16 mouse cellular contexts compared by ENCODE assay signal in genomic region chr2:31998443-31998842, GRCm38 (mm10). TPM values are rescaled to one million over a fixed set of nuclear protein-coding genes. Genes with fewer than 3 reads are reported as not detected.
DNase-seq lines count a peak whose midpoint lies in the region; ATAC-seq and TF ChIP-seq lines count a peak whose summit lies in the region.
"Had no signal": no experiment of that assay in that cellular context is flagged by ENCODE, and none has a peak within 500 bp of the region (broad histone marks: within the 10 kb centered on the region; RNA-seq: fewer than 3 reads in every experiment).

No protein-coding gene starts in this region.

- TF ChIP-seq CTCF in kidney, postnatal 0 days (IDR thresholded peaks at IDR 0.05; ENCODE audit: low read depth) = peak; percentile 21; the same call in 1 of the 2 replicates
- peak in 1 of 2 experiments; percentile 31; a peak in 2 of 4 replicates for TF ChIP-seq CTCF in CH12.LX (conservative IDR thresholded peaks at IDR 0.05 in 1 of 2, IDR thresholded peaks at IDR 0.05 in 1 of 2; ENCODE audit: low read depth in 2 of 2, low read length in 2 of 2)
- peak; percentile 28 for TF ChIP-seq CTCF in stomach, postnatal 0 days (IDR thresholded peaks at IDR 0.05; ENCODE audit: low read depth)

- no peak for TF ChIP-seq POLR2A in CH12.LX (IDR thresholded peaks at IDR 0.05; ENCODE audit: low read depth, low read length)

- H3K79me2 ChIP-seq in CH12.LX (replicated peaks; ENCODE audit: control insufficient read depth, extremely low read depth, insufficient read depth, poor library complexity, severe bottlenecking) = no peaks in the 10 kb centered on the region

- H3K9me3 ChIP-seq in kidney, postnatal 0 days (replicated peaks; ENCODE audit: low read length) = no peaks in the 10 kb centered on the region
- H3K9me3 ChIP-seq in CH12.LX (replicated peaks; ENCODE audit: low read length) = no peaks in the 10 kb centered on the region
- no peaks in the 10 kb centered on the region for H3K9me3 ChIP-seq in stomach, postnatal 0 days (ENCODE audit: control insufficient read depth, low read length)
- no peaks in the 10 kb centered on the region for H3K9me3 ChIP-seq in midbrain, embryonic 15.5 days
- H3K9me3 ChIP-seq: neural tube, embryonic 15.5 days had no signal

- H3K4me3 ChIP-seq in kidney, postnatal 0 days (replicated peaks; ENCODE audit: low read depth, low read length) = no peak overlapping the region
- no peak overlapping the region for H3K4me3 ChIP-seq in CH12.LX (replicated peaks in 1 of 3; ENCODE audit: low read depth in 2 of 3, low read length in 2 of 3, poor library complexity in 1 of 3)
- H3K4me3 ChIP-seq in stomach, postnatal 0 days (ENCODE audit: low read depth, low read length) = no peak overlapping the region
- H3K4me3 ChIP-seq in midbrain, embryonic 15.5 days = no peak overlapping the region
- H3K4me3 ChIP-seq: erythroblast, embryonic 14.5 days; neural tube, embryonic 15.5 days had no signal

- peaks cover 72% of the 10 kb centered on the region for H3K36me3 ChIP-seq in kidney, postnatal 0 days (ENCODE audit: insufficient read depth, low read length)
- H3K36me3 ChIP-seq in CH12.LX (replicated peaks in 1 of 2; ENCODE audit: control insufficient read depth in 1 of 2, insufficient read depth in 1 of 2, low read length in 1 of 2) = peaks cover 72 to 89% of the 10 kb centered on the region in 2 experiments
- peaks cover 29% of the 10 kb centered on the region for H3K36me3 ChIP-seq in stomach, postnatal 0 days (ENCODE audit: control insufficient read depth, insufficient read depth, low read length)
- H3K36me3 ChIP-seq in midbrain, embryonic 15.5 days (replicated peaks) = peaks cover 67% of the 10 kb centered on the region

- no peak overlapping the region for H3K4me2 ChIP-seq in kidney, postnatal 0 days (ENCODE audit: low read length)
- H3K4me2 ChIP-seq in CH12.LX (ENCODE audit: insufficient read depth, low read depth, poor library complexity, severe bottlenecking) = no peak overlapping the region
- H3K4me2 ChIP-seq in stomach, postnatal 0 days (replicated peaks; ENCODE audit: low read depth) = no peak overlapping the region
- no peak overlapping the region for H3K4me2 ChIP-seq in midbrain, embryonic 15.5 days
- H3K4me2 ChIP-seq: neural tube, embryonic 15.5 days had no signal

- dilution Hi-C loops in CH12.LX (cut with MboI; ENCODE audit: extremely low pct_ligation_motif_present, extremely low pct_unique_long_range_greater_than_20kb, low sequenced_read_pairs) = no loop called here

- no peaks in the 10 kb centered on the region for H3K4me1 ChIP-seq in kidney, postnatal 0 days (replicated peaks; ENCODE audit: insufficient read depth, low read length)
- no peaks in the 10 kb centered on the region for H3K4me1 ChIP-seq in CH12.LX (ENCODE audit: control insufficient read depth in 1 of 2, insufficient read depth in 2 of 2)
- H3K4me1 ChIP-seq in stomach, postnatal 0 days (replicated peaks; ENCODE audit: control insufficient read depth, insufficient read depth) = no peaks in the 10 kb centered on the region
- H3K4me1 ChIP-seq in midbrain, embryonic 15.5 days = no peaks in the 10 kb centered on the region
- H3K4me1 ChIP-seq: neural tube, embryonic 15.5 days had no signal

- in situ Hi-C loops in CH12.LX (cut with MboI; ENCODE audit: low pct_ligation_motif_present, low pct_unique_long_range_greater_than_20kb, low sequenced_read_pairs) = no loop called here

- no peak overlapping the region for H3K27ac ChIP-seq in kidney, postnatal 0 days
- no peak overlapping the region for H3K27ac ChIP-seq in CH12.LX (ENCODE audit: insufficient read depth, low read depth)
- H3K27ac ChIP-seq in stomach, postnatal 0 days (replicated peaks) = no peak overlapping the region
- H3K27ac ChIP-seq in midbrain, embryonic 15.5 days = no peak overlapping the region
- H3K27ac ChIP-seq: neural tube, embryonic 15.5 days had no signal

- 72% methylated on average over 2 of the region's 2 CpGs for WGBS in kidney, postnatal 0 days
- WGBS in stomach, postnatal 0 days = 54% methylated on average over 2 of the region's 2 CpGs
- WGBS in midbrain, embryonic 15.5 days = 71% methylated on average over 2 of the region's 2 CpGs

- H3K9ac ChIP-seq in kidney, postnatal 0 days (ENCODE audit: low read depth, low read length) = no peak overlapping the region
- H3K9ac ChIP-seq in CH12.LX (ENCODE audit: insufficient read depth, low read depth) = no peak overlapping the region
- H3K9ac ChIP-seq in stomach, postnatal 0 days (ENCODE audit: low read length) = no peak overlapping the region
- no peak overlapping the region for H3K9ac ChIP-seq in midbrain, embryonic 15.5 days
- H3K9ac ChIP-seq: neural tube, embryonic 15.5 days had no signal

- no peak for TF ChIP-seq RAD21 in CH12.LX (IDR thresholded peaks at IDR 0.05; ENCODE audit: low read depth, low read length)

- no peak for ATAC-seq in kidney, postnatal 0 days (replicated peaks; ENCODE audit: low FRiP score, low read depth)
- ATAC-seq in stomach, postnatal 0 days (ENCODE audit: low FRiP score, low TSS enrichment) = no peak
- ATAC-seq in monocyte, adult 5-6 weeks (replicated peaks; ENCODE audit: insufficient number of reproducible peaks, low FRiP score, low TSS enrichment, poor library complexity, severe bottlenecking) = no peak
- ATAC-seq in midbrain, embryonic 15.5 days (replicated peaks) = no peak
- ATAC-seq: midbrain, embryonic 16.5 days had no signal

- DNase-seq in kidney, postnatal 0 days (ENCODE audit: low spot score) = no peak
- DNase-seq in kidney, postnatal 14 days = no peak
- DNase-seq in CH12.LX (ENCODE audit: extremely low read depth) (no peak), ZHBTc4 (ENCODE audit: low read depth, low spot score) (peak; percentile 16)
- no peak for DNase-seq in stomach, postnatal 0 days (ENCODE audit: low spot score)
- DNase-seq in ovary, postnatal 14 days (ENCODE audit: low spot score) = no peak
- DNase-seq: adrenal gland, adult 2 months; heart, adult 18-20 months; heart, postnatal 14 days; lung, postnatal 14 days; right cerebral cortex, postnatal 14 days had no signal

- H3K27me3 ChIP-seq in kidney, postnatal 0 days (ENCODE audit: insufficient read depth, low read length) = no peaks in the 10 kb centered on the region
- H3K27me3 ChIP-seq in CH12.LX (replicated peaks) = no peaks in the 10 kb centered on the region
- no peaks in the 10 kb centered on the region for H3K27me3 ChIP-seq in stomach, postnatal 0 days (ENCODE audit: control insufficient read depth, insufficient read depth, low read length)
- no peaks in the 10 kb centered on the region for H3K27me3 ChIP-seq in midbrain, embryonic 15.5 days (replicated peaks)
- H3K27me3 ChIP-seq: neural tube, embryonic 15.5 days had no signal

- no peak for TF ChIP-seq EP300 in CH12.LX (IDR thresholded peaks at IDR 0.05; ENCODE audit: low read length)
- TF ChIP-seq EP300 in stomach, postnatal 0 days (optimal IDR thresholded peaks at IDR 0.05) = no peak

TF ChIP-seq in CH12.LX, 34 proteins besides CTCF, POLR2A, EP300 and RAD21:
- peak; percentile 65 for TF ChIP-seq ZNF384 (IDR thresholded peaks at IDR 0.05; ENCODE audit: low read depth, low read length)
- TF ChIP-seq NELFE (IDR thresholded peaks at IDR 0.05; ENCODE audit: low read depth, low read length) = no peak

RNA-seq across cellular contexts. Expression of gene Nup214, which starts 24.2 kb away (rescaled TPM):
- polyA plus RNA-seq in kidney, postnatal 0 days (2015; fragmentation: Nextera tagmentation; extraction: Ambion mirVana) = 57.6 and 67.3 TPM in 2 replicates
- total RNA-seq in CH12.LX (2012; rRNA removed) (50.9 and 61.0 TPM in 2 replicates), CH12.LX (2014; rRNA removed) (13.9 and 17.9 TPM in 2 replicates)
- polyA plus RNA-seq in CH12.LX (2012; ENCODE audit: insufficient read length, low read depth) = 83.4 and 106 TPM in 2 replicates
- 29.4 and 33.6 TPM in 2 replicates for polyA plus RNA-seq in stomach, postnatal 0 days (2015; fragmentation: Nextera tagmentation; extraction: Ambion mirVana)
- 39.1 to 53.4 TPM (median 43.6 TPM) in 3 replicates for total RNA-seq in monocyte, adult 5-6 weeks (2017)
- 71.0 and 75.0 TPM in 2 replicates for polyA plus RNA-seq in midbrain, embryonic 15.5 days (2015; fragmentation: Nextera tagmentation; extraction: Ambion mirVana)

RNA-seq across cellular contexts. Expression of gene Aif1l, which starts 48.5 kb away (rescaled TPM):
- polyA plus RNA-seq in kidney, postnatal 0 days (2015; fragmentation: Nextera tagmentation; extraction: Ambion mirVana) = 129 and 141 TPM in 2 replicates
- 0.81 and 2.1 TPM in 2 replicates for total RNA-seq in CH12.LX (2012; rRNA removed)
- 0.07 TPM in 1 of 2 replicates, not detected in the other for total RNA-seq in CH12.LX (2014; rRNA removed)
- 0.08 and 0.11 TPM in 2 replicates for polyA plus RNA-seq in CH12.LX (2012; ENCODE audit: insufficient read length, low read depth)
- 47.7 and 49.5 TPM in 2 replicates for polyA plus RNA-seq in stomach, postnatal 0 days (2015; fragmentation: Nextera tagmentation; extraction: Ambion mirVana)
- total RNA-seq in monocyte, adult 5-6 weeks (2017) = not detected in 3 replicates
- 26.2 and 29.8 TPM in 2 replicates for polyA plus RNA-seq in midbrain, embryonic 15.5 days (2015; fragmentation: Nextera tagmentation; extraction: Ambion mirVana)
- polyA plus RNA-seq: erythroblast, embryonic 14.5 days had no signal

Comparison
In these comparisons a context has a peak if more than half of its experiments do, and no peak if none do; other contexts are left out.
1. RNA of gene Aif1l, which starts 48.5 kb away (polyA plus RNA-seq): 129 to 141 TPM in kidney, postnatal 0 days, 47.7 to 49.5 TPM in stomach, postnatal 0 days and 26.2 to 29.8 TPM in midbrain, embryonic 15.5 days; 0.08 to 0.11 TPM in CH12.LX; every median in the first group is over 10 times any median in the second.